Mouse (Mus musculus) megakaryocyte, embryonic 14.5 days (primary cell): ENCODE results near the gene Impg2. TPM values are rescaled to one million over a fixed set of nuclear protein-coding genes. Genes with fewer than 3 reads are reported as not detected.

Source experiments
- H3K27me3 ChIP-seq: replicated peaks from 2 replicates; pipeline ENCODE3; 2012; ENCODE audit warnings: inconsistent platforms
- H3K36me3 ChIP-seq: replicated peaks from 2 replicates; pipeline ENCODE3; 2012; ENCODE audit warnings: low read length, inconsistent platforms, mixed read lengths
- H3K4me1 ChIP-seq: 2 replicates; pipeline ENCODE4 v1.6.1; 2012; ENCODE audit warnings: inconsistent platforms
- H3K4me3 ChIP-seq: replicated peaks from 2 replicates; pipeline ENCODE3; 2012; ENCODE audit warnings: moderate library complexity, mild to moderate bottlenecking, inconsistent platforms
- H3K9me3 ChIP-seq: 2 replicates; pipeline ENCODE4 v1.6.1; 2012; ENCODE audit warnings: inconsistent platforms
- FLI1 ChIP-seq: IDR thresholded peaks from 2 replicates; pipeline ENCODE4 v1.6.1; 2012; ENCODE audit warnings: low read length, inconsistent platforms, mixed read lengths
- GATA1 ChIP-seq: IDR thresholded peaks from 3 replicates; pipeline ENCODE4 v1.6.1; 2012; ENCODE audit warnings: mixed read lengths, low read length, inconsistent platforms, borderline replicate concordance
- polyA plus RNA-seq: library from polyadenylated mRNA; stranded (reverse); fragments of >175 nt; gene quantifications from 2 replicates; pipeline ENCODE4 v1.2.3, GENCODE M21; 2012; ENCODE audit warnings: low replicate concordance; ENCODE audit not compliant: insufficient read depth

Gene Impg2
- not detected in 2 replicates for polyA plus RNA-seq

DNA sequence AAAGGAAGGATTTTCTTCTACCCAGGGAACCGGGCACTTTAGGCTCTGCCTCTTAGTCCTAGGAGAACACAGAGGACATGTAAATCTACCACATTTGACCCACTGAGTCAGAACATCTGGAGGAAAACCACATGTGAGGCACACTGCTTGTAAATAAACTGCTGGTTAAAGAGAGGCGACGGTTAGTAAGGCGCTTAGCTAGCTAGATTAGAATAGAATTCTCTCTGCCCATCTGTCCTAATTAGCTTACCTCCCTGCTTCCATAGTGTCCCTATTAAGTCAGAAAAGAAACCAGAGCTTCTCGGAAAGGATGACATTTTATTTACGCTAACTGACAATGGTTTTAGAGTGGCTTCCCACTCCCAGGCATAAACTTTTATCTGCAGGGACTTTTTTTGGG lies at the start of gene Impg2:
Impg2 (plus strand) TSS at position 263 of the 400 bp plus-strand sequence.
- TF ChIP-seq GATA1 (no peak), FLI1 (no peak)
- no peak within 1 kb of the TSS for H3K4me3 ChIP-seq
- H3K9me3 ChIP-seq: no peaks in the 10 kb centered on the region
- H3K27me3 ChIP-seq: no peaks in the 10 kb centered on the region
- no peaks in the 10 kb centered on the region for H3K36me3 ChIP-seq
- H3K4me1 ChIP-seq: no peaks in the 10 kb centered on the region

DNA sequence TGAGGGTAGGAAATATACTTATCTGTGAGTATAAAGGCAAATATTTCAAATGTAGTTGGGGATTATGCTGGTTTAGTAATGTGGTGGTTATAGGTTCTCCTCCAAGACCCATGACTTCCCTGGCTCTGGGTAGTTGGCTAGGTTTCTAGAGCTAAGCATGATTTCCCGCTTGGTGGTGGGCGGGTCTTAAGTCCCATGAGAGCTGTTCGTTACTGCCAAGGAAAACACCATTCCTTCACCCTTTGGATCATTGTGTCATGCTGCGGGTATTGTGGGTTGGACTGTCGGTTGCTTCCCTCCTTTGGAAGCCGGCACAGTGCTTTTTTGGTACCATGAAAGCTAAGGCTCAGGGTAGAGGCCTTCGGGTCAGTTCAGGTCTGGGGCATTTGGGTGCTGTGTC lies 40.6 kb upstream of the Impg2 start:
- H3K27me3 ChIP-seq: no peaks in the 10 kb centered on the region
- no peak for TF ChIP-seq GATA1
- no peak for TF ChIP-seq FLI1
- no peak overlapping the region for H3K4me3 ChIP-seq

DNA sequence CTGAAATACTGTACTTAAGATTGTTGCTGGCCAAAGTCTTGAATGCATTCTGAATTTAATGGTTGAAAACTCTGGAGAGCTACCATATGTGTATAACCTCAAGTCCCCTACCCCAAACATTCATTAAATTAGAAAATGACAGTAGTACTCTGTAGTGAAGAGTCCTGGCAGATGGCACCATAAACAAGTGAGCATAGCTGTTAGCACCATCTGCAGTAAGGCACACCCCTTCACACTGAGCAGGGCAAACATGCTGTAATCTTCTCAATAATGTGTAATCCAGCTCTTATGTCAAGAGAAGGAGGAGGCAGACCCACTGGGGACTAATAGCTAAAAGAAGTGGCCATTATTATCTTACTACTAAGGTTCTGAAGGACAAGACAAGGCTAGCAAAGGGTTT lies 33.9 kb upstream of the Impg2 start:
- TF ChIP-seq FLI1 (no peak), GATA1 (no peak)
- peaks cover 59% of the 10 kb centered on the region for H3K36me3 ChIP-seq
- no peaks in the 10 kb centered on the region for H3K9me3 ChIP-seq
- no peaks in the 10 kb centered on the region for H3K4me1 ChIP-seq
- H3K4me3 ChIP-seq: no peak overlapping the region
- H3K27me3 ChIP-seq: no peaks in the 10 kb centered on the region

More for the DNA sequence above, 40.6 kb upstream of the Impg2 start:
- Histone ChIP-seq H3K4me1 (no peaks in the 10 kb centered on the region; the same call in 1 of the 2 replicates), H3K36me3 (peaks cover 30% of the 10 kb centered on the region), H3K9me3 (no peaks in the 10 kb centered on the region)

DNA sequence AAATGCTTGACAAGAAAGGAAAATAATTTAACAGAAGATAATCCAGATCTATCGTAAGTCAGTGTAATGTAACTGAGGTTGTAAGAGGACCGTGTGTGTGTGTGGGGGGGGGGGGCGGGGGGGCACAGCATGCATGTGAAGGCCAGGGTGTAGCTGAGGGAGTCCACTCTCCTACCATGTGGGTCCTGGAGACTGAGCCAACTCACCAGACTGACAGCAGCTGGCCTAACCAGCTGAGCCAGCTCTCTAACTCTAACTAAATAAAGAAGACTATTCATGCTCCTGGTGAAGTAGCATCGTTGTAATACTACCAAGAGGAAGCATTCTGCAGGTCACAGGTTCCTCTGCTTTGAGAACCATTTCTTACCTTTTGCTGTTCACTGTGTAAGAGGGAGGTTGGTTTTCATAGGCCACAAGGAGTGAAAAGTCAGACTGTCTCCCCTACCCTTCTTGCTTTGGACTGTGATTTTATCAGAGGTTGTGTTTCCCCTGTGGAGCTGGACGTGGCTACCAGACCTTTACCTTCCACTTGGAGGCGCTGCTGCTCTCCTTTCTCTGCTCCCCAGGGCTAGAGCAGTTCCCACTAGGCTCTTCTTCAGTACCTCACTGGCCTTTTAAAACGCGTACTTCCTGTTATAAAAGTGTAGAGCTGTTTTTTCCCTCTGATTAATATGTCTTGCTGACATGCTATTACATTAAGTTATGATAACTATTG lies 28.1 kb upstream of the Impg2 start:
- TF ChIP-seq GATA1 (no peak), FLI1 (no peak)
- no peaks in the 10 kb centered on the region for H3K27me3 ChIP-seq

DNA sequence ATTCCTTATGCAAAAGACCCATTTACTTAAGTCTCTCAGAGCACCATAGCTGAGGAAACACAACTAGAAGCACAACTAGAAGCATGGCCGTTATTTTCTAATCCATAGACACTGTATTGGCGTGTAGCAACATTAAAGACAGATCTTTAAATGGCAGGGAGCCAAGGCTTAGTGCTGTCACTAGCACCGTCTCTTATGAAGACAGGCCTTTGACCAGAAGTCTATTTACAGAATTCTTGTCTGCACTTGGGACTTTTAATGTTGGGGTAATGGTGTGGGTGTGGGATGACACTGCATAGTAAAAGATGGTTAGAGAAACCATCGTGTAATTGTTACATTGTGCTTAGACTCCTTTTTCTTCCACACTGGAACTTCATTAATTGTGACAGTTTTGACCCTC lies 17.2 kb upstream of the Impg2 start:
- Histone ChIP-seq H3K36me3 (peaks cover 59% of the 10 kb centered on the region), H3K9me3 (peaks cover 6% of the 10 kb centered on the region), H3K27me3 (no peaks in the 10 kb centered on the region), H3K4me1 (no peaks in the 10 kb centered on the region), H3K4me3 (no peak overlapping the region)
- no peak for TF ChIP-seq GATA1

More for the DNA sequence above, 28.1 kb upstream of the Impg2 start:
- H3K4me1 ChIP-seq: no peaks in the 10 kb centered on the region
- peaks cover 63% of the 10 kb centered on the region for H3K36me3 ChIP-seq
- H3K9me3 ChIP-seq: peaks cover 3% of the 10 kb centered on the region
- H3K4me3 ChIP-seq: no peak overlapping the region

DNA sequence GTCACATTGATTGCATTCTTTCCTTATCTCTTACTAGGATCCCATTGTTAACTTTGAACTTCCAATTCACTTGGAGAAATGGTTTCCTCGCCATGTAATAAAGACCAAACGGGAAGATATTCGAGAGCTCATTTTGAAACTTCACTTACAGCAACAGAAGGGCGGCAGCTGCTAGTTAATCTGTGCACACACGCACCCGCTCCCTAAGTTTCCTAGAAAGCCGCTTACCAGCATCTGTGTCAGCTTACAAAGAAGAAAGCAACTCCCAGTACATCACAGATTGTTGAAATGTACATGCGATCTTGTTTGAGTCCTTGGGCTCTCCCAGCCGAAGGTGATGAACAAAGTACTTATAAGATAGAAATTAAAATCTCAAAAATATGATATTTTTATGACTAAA lies 15.9 kb upstream of the Impg2 start:
- TF ChIP-seq FLI1 (no peak), GATA1 (no peak)
- peaks cover 6% of the 10 kb centered on the region for H3K9me3 ChIP-seq
- H3K36me3 ChIP-seq: peaks cover 46% of the 10 kb centered on the region
- no peaks in the 10 kb centered on the region for H3K4me1 ChIP-seq
- H3K4me3 ChIP-seq: no peak overlapping the region
- no peaks in the 10 kb centered on the region for H3K27me3 ChIP-seq

DNA sequence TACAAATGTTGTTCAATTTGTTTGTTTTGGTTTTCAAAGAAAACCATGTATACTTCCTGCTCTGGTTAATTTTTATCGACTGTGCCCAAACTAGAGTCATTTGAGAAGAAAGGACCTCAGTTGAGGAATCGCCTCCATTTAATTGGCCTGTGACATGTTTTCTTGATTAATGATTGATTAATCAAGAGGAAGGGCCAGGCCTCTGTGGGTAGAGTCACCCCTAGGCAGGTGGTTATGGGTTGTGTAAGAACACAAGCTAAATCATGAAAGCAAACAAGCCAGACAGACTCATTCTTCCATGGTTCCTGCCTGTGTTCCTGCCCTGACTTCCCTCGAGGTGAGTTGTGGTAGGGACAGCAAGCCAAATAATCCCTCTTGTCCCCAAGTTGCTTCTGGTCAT lies 8.6 kb downstream of the Impg2 start:
- Histone ChIP-seq H3K4me1 (no peaks in the 10 kb centered on the region), H3K9me3 (no peaks in the 10 kb centered on the region), H3K36me3 (no peaks in the 10 kb centered on the region), H3K27me3 (no peaks in the 10 kb centered on the region), H3K4me3 (no peak overlapping the region)
- TF ChIP-seq FLI1: no peak
- TF ChIP-seq GATA1: no peak

DNA sequence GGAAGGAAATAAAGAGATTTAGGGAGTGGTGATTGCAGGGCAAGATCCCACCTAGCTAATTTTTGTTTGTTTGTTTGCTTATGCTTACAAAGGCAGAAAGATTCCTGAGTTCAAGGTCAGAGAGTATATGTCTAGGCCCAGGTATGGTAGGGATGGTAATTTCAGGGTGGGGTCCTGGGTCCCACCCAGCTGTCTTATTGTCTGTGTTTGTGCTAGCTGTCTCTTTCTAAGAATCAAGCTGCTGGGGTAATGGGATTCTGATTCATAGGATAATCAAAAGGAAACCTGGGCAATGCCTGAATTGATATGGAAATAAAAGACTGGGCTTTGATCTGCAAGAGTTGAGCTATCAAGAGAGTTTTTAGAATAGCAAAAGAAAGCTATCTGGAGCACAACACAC lies 23.6 kb downstream of the Impg2 start:
- Histone ChIP-seq H3K4me3 (no peak overlapping the region), H3K27me3 (no peaks in the 10 kb centered on the region), H3K9me3 (no peaks in the 10 kb centered on the region), H3K4me1 (no peaks in the 10 kb centered on the region), H3K36me3 (no peaks in the 10 kb centered on the region)
- TF ChIP-seq FLI1 (no peak), GATA1 (no peak)

DNA sequence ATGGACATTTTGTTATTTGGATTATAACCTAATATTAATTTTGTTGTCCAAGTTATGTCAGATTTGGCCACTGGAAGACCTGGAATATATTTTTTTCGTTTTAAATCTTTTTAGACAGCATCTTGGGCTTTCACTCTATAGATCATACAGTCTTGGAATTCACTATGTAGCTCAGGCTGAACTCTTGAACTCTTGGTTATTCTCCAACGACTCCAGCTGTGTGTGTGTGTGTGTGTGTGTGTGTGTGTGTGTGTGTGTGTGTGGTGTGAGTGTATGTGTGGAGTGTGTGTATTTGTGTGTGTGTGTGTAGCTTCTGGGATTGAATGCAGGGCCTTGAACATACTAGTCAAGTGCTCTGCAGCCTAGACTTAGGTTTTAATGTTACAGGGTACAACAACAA lies 25.3 kb downstream of the Impg2 start:
- no peak for TF ChIP-seq FLI1
- no peak for TF ChIP-seq GATA1
- H3K4me3 ChIP-seq: no peak overlapping the region
- H3K36me3 ChIP-seq: no peaks in the 10 kb centered on the region
- H3K9me3 ChIP-seq: no peaks in the 10 kb centered on the region
- no peaks in the 10 kb centered on the region for H3K27me3 ChIP-seq
- no peaks in the 10 kb centered on the region for H3K4me1 ChIP-seq

DNA sequence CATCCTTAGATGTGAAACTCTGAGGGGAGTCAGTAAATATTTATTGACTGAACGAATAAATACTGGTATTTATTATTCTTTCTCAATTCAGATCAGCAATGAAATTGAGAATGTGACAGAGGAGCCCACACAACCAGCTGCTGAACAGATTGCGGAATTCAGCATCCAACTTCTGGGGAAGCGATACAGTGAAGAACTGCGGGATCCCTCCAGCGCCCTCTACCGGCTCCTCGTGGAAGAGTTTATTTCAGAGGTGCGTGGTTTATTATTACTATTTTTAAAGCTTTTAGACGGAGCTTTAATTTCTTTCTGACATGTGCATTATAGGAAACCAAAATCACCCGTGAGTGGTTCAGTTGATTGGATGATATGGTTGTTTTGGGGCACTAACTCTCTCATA lies 27.2 kb downstream of the Impg2 start:
- Histone ChIP-seq H3K27me3 (no peaks in the 10 kb centered on the region), H3K4me3 (no peak overlapping the region), H3K4me1 (no peaks in the 10 kb centered on the region), H3K9me3 (no peaks in the 10 kb centered on the region), H3K36me3 (no peaks in the 10 kb centered on the region)
- no peak for TF ChIP-seq FLI1
- no peak for TF ChIP-seq GATA1
